Mouse (Mus musculus): ENCODE results near the gene Grip1. TPM values are rescaled to one million over a fixed set of nuclear protein-coding genes. Genes with fewer than 3 reads are reported as not detected.

Gene Grip1
- polyA plus RNA-seq, 1 experiment from 2014 or later: 0.87 TPM

DNA sequence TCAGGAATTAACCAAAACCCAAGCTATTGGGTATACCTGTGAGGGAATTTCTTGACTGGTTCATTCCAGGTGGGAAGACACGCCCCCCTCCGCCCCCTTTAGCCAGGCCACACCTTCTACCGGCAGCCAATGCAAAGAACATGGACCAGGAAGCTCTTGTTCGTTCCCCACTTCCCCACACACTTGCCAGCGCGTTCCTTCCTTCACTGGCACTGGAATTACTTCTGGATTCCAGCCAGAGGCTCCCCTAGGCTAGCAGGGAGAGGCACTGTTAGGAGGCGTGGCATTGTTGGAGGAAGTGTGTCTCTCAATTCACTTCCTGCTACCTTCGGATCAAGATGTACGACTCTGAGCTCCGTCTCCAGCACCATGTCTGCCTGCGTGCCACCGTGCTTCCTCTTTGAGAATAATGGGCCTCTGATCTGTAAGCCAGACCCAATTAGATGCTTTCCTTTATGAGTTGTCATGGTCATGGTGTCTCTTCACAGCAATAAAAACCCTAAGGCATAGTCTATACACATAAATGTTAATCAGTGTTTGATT, 682.5 kb downstream of the Grip1 start:
- no peak for DNase-seq (ENCODE audit: low spot score)
- Histone ChIP-seq H3K36me3 (ENCODE audit: insufficient read depth, low read length) (no peaks in the 10 kb centered on the region), H3K27me3 (replicated peaks; ENCODE audit: insufficient read depth, low read length) (no peaks in the 10 kb centered on the region), H3K4me1 (ENCODE audit: insufficient read depth, low read depth, low read length) (no peaks in the 10 kb centered on the region), H3K9ac (replicated peaks; ENCODE audit: low read depth) (no peak overlapping the region), H3K4me2 (replicated peaks; ENCODE audit: low read depth, low read length) (no peak overlapping the region), H3K9me3 (ENCODE audit: low read length) (no peaks in the 10 kb centered on the region), H3K27ac (ENCODE audit: low read length) (no peak overlapping the region), H3K4me3 (ENCODE audit: low read depth, low read length) (no peak overlapping the region)
- no peak for ATAC-seq
- TF ChIP-seq EP300 (IDR thresholded peaks at IDR 0.05): no peak
- TF ChIP-seq CTCF (IDR thresholded peaks at IDR 0.05): no peak
- 62% methylated on average over 12 of the region's 12 CpGs for WGBS

Other genes with a start within 250 kb of the Grip1 start
- gene Cand1, start 213.8 kb upstream of the Grip1 start, polyA plus RNA-seq (2015; fragmentation: Nextera tagmentation; extraction: Ambion mirVana): 20.4 and 21.5 TPM in 2 replicates